Mouse (Mus musculus) CH12.LX (cell line): ENCODE data around the gene Dnaaf2.

Experiments
- CHD2 ChIP-seq: IDR thresholded peaks from 2 replicates; pipeline ENCODE4 v1.6.1; 2011; ENCODE audit warnings: low read length, improper control_type of control experiment
- CTCF ChIP-seq, 2 experiments: IDR thresholded peaks in 1 of 2; conservative IDR thresholded peaks in 1 of 2; 2 replicates each; pipeline ENCODE4 v1.5.1; 2011 to 2012; ENCODE audit warnings: low read depth in 2 of 2, low read length in 2 of 2, improper control_type of control experiment in 1 of 2, inconsistent platforms in 1 of 2, mild to moderate bottlenecking in 1 of 2, moderate library complexity in 1 of 2
- EP300 ChIP-seq: IDR thresholded peaks from 2 replicates; pipeline ENCODE4 v1.6.1; 2011; ENCODE audit warnings: low read length, improper control_type of control experiment
- KAT2A ChIP-seq: IDR thresholded peaks from 2 replicates; pipeline ENCODE4 v1.6.1; 2012; ENCODE audit warnings: low read length, improper control_type of control experiment, inconsistent platforms; ENCODE audit not compliant: insufficient replicate concordance
- MAZ ChIP-seq: IDR thresholded peaks from 2 replicates; pipeline ENCODE4 v1.6.1; 2012; ENCODE audit warnings: low read depth, mild to moderate bottlenecking, inconsistent platforms, low read length, improper control_type of control experiment, moderate library complexity
- MYC ChIP-seq: IDR thresholded peaks from 2 replicates; pipeline ENCODE4 v1.6.1; 2011; ENCODE audit warnings: low read depth, mild to moderate bottlenecking, improper control_type of control experiment, low read length
- POLR2A ChIP-seq: IDR thresholded peaks from 2 replicates; pipeline ENCODE4 v1.6.1; 2011; ENCODE audit warnings: low read depth, mild to moderate bottlenecking, improper control_type of control experiment, low read length
- SMC3 ChIP-seq: IDR thresholded peaks from 2 replicates; pipeline ENCODE4 v1.6.1; 2011; ENCODE audit warnings: low read depth, low read length, improper control_type of control experiment
- USF1 ChIP-seq: IDR thresholded peaks from 2 replicates; pipeline ENCODE4 v1.6.1; 2014; ENCODE audit warnings: low read depth, mild to moderate bottlenecking, inconsistent platforms, low read length, improper control_type of control experiment
- USF2 ChIP-seq: conservative IDR thresholded peaks from 2 replicates; pipeline ENCODE4 v1.6.1; 2011; ENCODE audit warnings: low read depth, low read length, improper control_type of control experiment
- ZC3H11A ChIP-seq: IDR thresholded peaks from 2 replicates; pipeline ENCODE4 v1.6.1; 2012; ENCODE audit warnings: low read depth, mild to moderate bottlenecking, inconsistent platforms, low read length, improper control_type of control experiment

- TF ChIP-seq USF2: no peak
- no peak for TF ChIP-seq CTCF (conservative IDR thresholded peaks at IDR 0.05 in 1 of 2, IDR thresholded peaks at IDR 0.05 in 1 of 2; ENCODE audit: low read depth in 2 of 2, low read length in 2 of 2)
- no peak for TF ChIP-seq ZC3H11A
- no peak for TF ChIP-seq POLR2A
- TF ChIP-seq SMC3: no peak
- TF ChIP-seq KAT2A: no peak
- no peak for TF ChIP-seq MAZ
- no peak for TF ChIP-seq CHD2
- TF ChIP-seq USF1: no peak
- TF ChIP-seq MYC: no peak
- TF ChIP-seq EP300: no peak
Measured at GRCm38 (mm10) chr12:69175975-69176374, 22.3 kb downstream of the Dnaaf2 start.
